Mouse (Mus musculus) small intestine, adult 2 months (tissue): ENCODE data around the gene Foxo6. TPM values are rescaled to one million over a fixed set of nuclear protein-coding genes. Genes with fewer than 3 reads are reported as not detected.
A peak's percentile ranks its signal among the peaks of the same experiment; 100 is the strongest.

Source experiments
- H3K27ac ChIP-seq: fragments of 200-500 bp; 2 replicates; pipeline ENCODE4 v1.5.1; 2012; ENCODE audit warnings: low read depth, low read length, control low read depth, inconsistent platforms; ENCODE audit not compliant: insufficient read depth
- H3K27me3 ChIP-seq: fragments of 200-500 bp; 2 replicates; pipeline ENCODE4 v1.6.1; 2012; ENCODE audit warnings: mild to moderate bottlenecking, moderate library complexity, low read length, inconsistent platforms; ENCODE audit not compliant: control insufficient read depth, insufficient read depth
- H3K36me3 ChIP-seq: fragments of 200-500 bp; 2 replicates; pipeline ENCODE4 v1.6.1; 2012; ENCODE audit warnings: mild to moderate bottlenecking, low read length, control low read depth, inconsistent platforms; ENCODE audit not compliant: control insufficient read depth, insufficient read depth
- H3K4me1 ChIP-seq: fragments of 200-500 bp; 2 replicates; pipeline ENCODE4 v1.6.1; 2012; ENCODE audit warnings: low read length, inconsistent platforms, mixed read lengths; ENCODE audit not compliant: control insufficient read depth, insufficient read depth, insufficient read length
- H3K4me3 ChIP-seq: fragments of 200-500 bp; 2 replicates; pipeline ENCODE4 v1.5.1; 2012; ENCODE audit warnings: low read depth, mild to moderate bottlenecking, control low read depth, inconsistent platforms, low read length, moderate library complexity
- CTCF ChIP-seq: fragments of 200-500 bp; IDR thresholded peaks from 2 replicates; pipeline ENCODE4 v1.5.1; 2012; ENCODE audit warnings: low read depth, mild to moderate bottlenecking, control low read depth, inconsistent platforms, low read length, moderate library complexity, mixed read lengths; ENCODE audit not compliant: insufficient replicate concordance, insufficient read length; ENCODE audit errors: extremely low read depth
- POLR2A ChIP-seq: fragments of 200-500 bp; IDR thresholded peaks from 2 replicates; pipeline ENCODE4 v1.6.1; 2012; ENCODE audit warnings: low read depth, mild to moderate bottlenecking, control low read depth, inconsistent platforms, low read length, moderate library complexity
- WGBS: fragments of 180-500 bp; shearing (Covaris S2); methylation state at CpG from one replicate; pipeline ENCODE4 v1.1.7; 2018; 5-methylcytosine and 5-hydroxymethylcytosine counted together
- polyA plus RNA-seq: library from polyadenylated mRNA; depleted of rRNA; stranded (reverse); fragments of >200 nt; gene quantifications from 2 replicates; pipeline ENCODE4 v1.2.3, GENCODE M21; 2012

The Foxo6 gene
- polyA plus RNA-seq, 1 experiment, result 38.9 TPM

- H3K4me1 ChIP-seq, result no peaks in the 10 kb centered on the region
- no peaks in the 10 kb centered on the region for H3K27me3 ChIP-seq
- H3K4me3 ChIP-seq, result no peak overlapping the region
- H3K27ac ChIP-seq, result no peak overlapping the region
- H3K36me3 ChIP-seq, result no peaks in the 10 kb centered on the region
- no peak for TF ChIP-seq POLR2A
- no peak for TF ChIP-seq CTCF
- 86% methylated on average over 1 of the region's 1 CpGs for WGBS
These were observed 36.7 kb upstream of the Foxo6 start for GRCm38 (mm10) chr4:120323858-120324257.

- Histone ChIP-seq H3K27me3 (no peaks in the 10 kb centered on the region), H3K36me3 (no peaks in the 10 kb centered on the region), H3K4me3 (no peak overlapping the region), H3K4me1 (no peaks in the 10 kb centered on the region), H3K27ac (no peak overlapping the region)
- TF ChIP-seq POLR2A (no peak), CTCF (peak; percentile 63; the same call in 1 of the 2 replicates)
- WGBS, result 24% methylated on average over 6 of the region's 6 CpGs
These were observed 36.0 kb upstream of the Foxo6 start for GRCm38 (mm10) chr4:120323198-120323597.

GRCm38 (mm10) chr4:120317541-120317940 lies 30.4 kb upstream of the Foxo6 start:
- Histone ChIP-seq H3K27me3 (no peaks in the 10 kb centered on the region), H3K4me1 (no peaks in the 10 kb centered on the region), H3K36me3 (no peaks in the 10 kb centered on the region), H3K27ac (no peak overlapping the region), H3K4me3 (no peak overlapping the region)
- 58% methylated on average over 2 of the region's 2 CpGs for WGBS
- TF ChIP-seq POLR2A (no peak), CTCF (no peak)

GRCm38 (mm10) chr4:120316716-120317115 lies 29.6 kb upstream of the Foxo6 start:
- Histone ChIP-seq H3K27me3 (no peaks in the 10 kb centered on the region), H3K36me3 (no peaks in the 10 kb centered on the region), H3K4me3 (no peak overlapping the region), H3K27ac (no peak overlapping the region), H3K4me1 (no peaks in the 10 kb centered on the region)
- 79% methylated on average over 4 of the region's 4 CpGs for WGBS
- TF ChIP-seq POLR2A (no peak), CTCF (no peak)

- TF ChIP-seq POLR2A, result no peak
- TF ChIP-seq CTCF, result no peak
- Histone ChIP-seq H3K36me3 (no peaks in the 10 kb centered on the region), H3K4me3 (no peak overlapping the region), H3K4me1 (no peaks in the 10 kb centered on the region), H3K27me3 (no peaks in the 10 kb centered on the region), H3K27ac (no peak overlapping the region)
- 20% methylated on average over 3 of the region's 3 CpGs for WGBS
These were observed 27.4 kb upstream of the Foxo6 start for GRCm38 (mm10) chr4:120314571-120314970.

GRCm38 (mm10) chr4:120313309-120313708 lies 26.2 kb upstream of the Foxo6 start:
- Histone ChIP-seq H3K4me3 (no peak overlapping the region), H3K27me3 (no peaks in the 10 kb centered on the region), H3K4me1 (no peaks in the 10 kb centered on the region), H3K36me3 (no peaks in the 10 kb centered on the region), H3K27ac (no peak overlapping the region)
- 72% methylated on average over 5 of the region's 5 CpGs for WGBS
- TF ChIP-seq POLR2A, result no peak
- TF ChIP-seq CTCF, result no peak

- Histone ChIP-seq H3K27me3 (peaks cover 4% of the 10 kb centered on the region; the same call in 1 of the 2 replicates), H3K27ac (no peak overlapping the region), H3K36me3 (no peaks in the 10 kb centered on the region), H3K4me3 (no peak overlapping the region), H3K4me1 (no peaks in the 10 kb centered on the region)
- 5% methylated on average over 9 of the region's 9 CpGs for WGBS
- TF ChIP-seq POLR2A, result no peak
- no peak for TF ChIP-seq CTCF
These were observed 17.4 kb upstream of the Foxo6 start for GRCm38 (mm10) chr4:120304580-120304979.
